Mouse (Mus musculus): ENCODE measurements at regions not wholly inside any gene's neighbourhood (a gene's known extent, or its start where the extent isn't known, plus 50 kb on each side); places are given as distances from the start of the nearest gene placed in this dataset.

DNA sequence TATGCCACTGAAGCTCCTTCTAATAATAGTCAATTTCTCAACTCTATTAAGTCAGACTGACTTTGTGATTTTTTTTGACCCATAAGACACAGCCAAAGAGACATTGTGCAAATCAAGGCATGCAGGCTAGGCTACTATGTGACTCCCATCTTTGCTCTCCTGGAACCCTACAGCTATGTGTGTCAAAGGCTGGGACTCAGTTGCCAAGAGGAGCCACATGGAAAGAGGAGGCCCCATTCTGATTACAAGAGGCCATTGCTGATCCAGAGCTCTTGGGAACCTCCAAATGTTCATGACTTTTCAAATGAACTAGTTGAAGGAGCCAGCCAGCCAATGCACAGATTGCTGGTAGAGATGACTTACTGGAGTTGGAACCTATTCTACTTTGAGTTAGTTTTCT lies 228.0 kb upstream of the Gm5148 start:
- TF ChIP-seq CTCF (IDR thresholded peaks at IDR 0.05; ENCODE audit: low read depth), result no peak
- no peaks in the 10 kb centered on the region for H3K36me3 ChIP-seq (ENCODE audit: insufficient read depth)
- H3K27me3 ChIP-seq (ENCODE audit: insufficient read depth, low read length), result no peaks in the 10 kb centered on the region
- DNase-seq (no peak), ATAC-seq (no peak)
- H3K4me3 ChIP-seq (ENCODE audit: low read depth, low read length), result no peak overlapping the region
- no peak overlapping the region for H3K4me2 ChIP-seq (ENCODE audit: low read depth)
- H3K4me1 ChIP-seq (ENCODE audit: insufficient read depth), result no peaks in the 10 kb centered on the region
- H3K27ac ChIP-seq (ENCODE audit: low read depth, low read length), result no peak overlapping the region
- H3K9me3 ChIP-seq (ENCODE audit: low read length), result 0 out of 2 replicates have a peak, but pooled peaks cover 10% of the 10 kb centered on the region
- H3K9ac ChIP-seq, result no peak overlapping the region

DNA sequence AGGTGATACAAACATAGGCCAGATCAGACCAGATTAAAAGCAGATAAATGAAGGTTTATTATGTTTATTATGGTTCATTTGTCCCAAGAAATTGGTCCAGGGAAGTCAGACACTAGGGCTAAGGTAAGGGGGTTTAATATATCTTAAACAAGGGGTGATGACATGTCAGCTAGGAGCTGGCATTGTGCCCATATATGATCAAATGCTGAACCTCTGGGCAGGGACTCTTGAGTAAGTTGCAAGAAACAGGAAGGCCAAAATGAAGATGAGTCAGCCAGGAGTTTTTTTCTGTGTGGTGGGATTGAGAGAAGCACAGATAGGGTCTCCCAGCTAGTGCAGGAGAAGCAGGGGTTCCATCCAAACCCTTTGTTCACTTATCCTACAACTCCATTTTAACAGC lies 219.4 kb upstream of the Gm5148 start:
- Histone ChIP-seq H3K27me3 (ENCODE audit: insufficient read depth, low read length) (no peaks in the 10 kb centered on the region), H3K4me1 (ENCODE audit: insufficient read depth) (no peaks in the 10 kb centered on the region), H3K9me3 (ENCODE audit: low read length) (no peaks in the 10 kb centered on the region), H3K36me3 (ENCODE audit: insufficient read depth) (no peaks in the 10 kb centered on the region), H3K4me3 (ENCODE audit: low read depth, low read length) (no peak overlapping the region), H3K9ac (no peak overlapping the region), H3K4me2 (ENCODE audit: low read depth) (no peak overlapping the region), H3K27ac (ENCODE audit: low read depth, low read length) (no peak overlapping the region)
- TF ChIP-seq CTCF (IDR thresholded peaks at IDR 0.05; ENCODE audit: low read depth), result no peak
- ATAC-seq, result no peak
- DNase-seq, result no peak

- Histone ChIP-seq H3K27ac (ENCODE audit: low read depth, low read length) (no peak overlapping the region), H3K9me3 (ENCODE audit: low read length) (no peaks in the 10 kb centered on the region), H3K4me1 (ENCODE audit: insufficient read depth) (no peaks in the 10 kb centered on the region), H3K4me3 (ENCODE audit: low read depth, low read length) (no peak overlapping the region), H3K9ac (no peak overlapping the region), H3K36me3 (ENCODE audit: insufficient read depth) (no peaks in the 10 kb centered on the region), H3K27me3 (ENCODE audit: insufficient read depth, low read length) (no peaks in the 10 kb centered on the region), H3K4me2 (ENCODE audit: low read depth) (no peak overlapping the region)
- DNase-seq, result no peak
- 67% methylated on average over 3 of the region's 3 CpGs for WGBS
- no peak for TF ChIP-seq CTCF (IDR thresholded peaks at IDR 0.05; ENCODE audit: low read depth)
- no peak for ATAC-seq
Observed at GRCm38 (mm10) chr3:37940016-37940415, 215.7 kb upstream of the Gm5148 start.

DNA sequence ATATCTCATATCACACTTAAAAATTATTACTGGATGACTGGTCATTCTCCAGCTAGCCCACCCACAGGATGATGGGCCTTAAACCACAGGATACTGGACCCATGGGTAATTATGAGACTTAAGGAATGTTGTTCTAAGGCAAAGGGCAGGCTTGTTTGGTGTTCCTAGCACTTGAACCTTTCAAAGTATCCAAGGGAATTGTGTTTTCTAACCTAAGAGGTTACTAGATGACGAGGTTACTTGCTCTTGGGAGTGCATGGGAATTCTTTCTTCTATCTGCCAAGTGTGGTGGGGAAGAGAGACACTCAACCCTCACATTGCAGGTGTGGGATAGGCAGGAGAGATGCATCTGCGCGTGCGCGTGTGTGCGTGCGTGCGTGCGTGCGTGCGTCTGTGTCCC lies 214.6 kb upstream of the Gm5148 start:
- no peak overlapping the region for H3K4me3 ChIP-seq (ENCODE audit: low read depth, low read length)
- H3K27me3 ChIP-seq (ENCODE audit: insufficient read depth, low read length), result no peaks in the 10 kb centered on the region
- H3K27ac ChIP-seq (ENCODE audit: low read depth, low read length), result no peak overlapping the region
- no peaks in the 10 kb centered on the region for H3K4me1 ChIP-seq (ENCODE audit: insufficient read depth)
- H3K9ac ChIP-seq, result no peak overlapping the region
- no peaks in the 10 kb centered on the region for H3K9me3 ChIP-seq (ENCODE audit: low read length)
- DNase-seq (no peak), ATAC-seq (no peak)
- 97% methylated on average over 11 of the region's 11 CpGs for WGBS
- H3K36me3 ChIP-seq (ENCODE audit: insufficient read depth), result no peaks in the 10 kb centered on the region
- TF ChIP-seq CTCF (IDR thresholded peaks at IDR 0.05; ENCODE audit: low read depth), result no peak
- H3K4me2 ChIP-seq (ENCODE audit: low read depth), result no peak overlapping the region

DNA sequence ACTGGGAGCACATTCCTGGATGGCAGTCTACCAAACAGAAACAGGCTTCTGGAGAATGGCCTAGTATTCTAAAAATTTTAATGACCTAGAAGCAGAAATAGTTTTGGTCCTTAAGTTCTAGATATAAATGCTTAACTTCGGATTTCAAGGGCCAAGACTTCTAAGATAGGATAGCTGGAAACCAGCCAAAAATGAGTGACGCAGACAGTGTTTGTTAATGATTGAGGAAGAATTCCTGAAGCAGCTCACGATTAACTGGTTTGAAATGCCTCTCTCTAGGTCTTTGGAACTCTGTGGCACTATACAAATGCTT lies 213.9 kb upstream of the Gm5148 start:
- TF ChIP-seq CTCF (IDR thresholded peaks at IDR 0.05; ENCODE audit: low read depth), result no peak
- H3K36me3 ChIP-seq (ENCODE audit: insufficient read depth), result no peaks in the 10 kb centered on the region
- 23% methylated on average over 3 of the region's 3 CpGs for WGBS
- no peak overlapping the region for H3K27ac ChIP-seq (ENCODE audit: low read depth, low read length)
- no peaks in the 10 kb centered on the region for H3K9me3 ChIP-seq (ENCODE audit: low read length)
- H3K4me1 ChIP-seq (ENCODE audit: insufficient read depth), result no peaks in the 10 kb centered on the region
- ATAC-seq (no peak), DNase-seq (no peak)
- no peaks in the 10 kb centered on the region for H3K27me3 ChIP-seq (ENCODE audit: insufficient read depth, low read length)
- no peak overlapping the region for H3K4me2 ChIP-seq (ENCODE audit: low read depth)
- H3K9ac ChIP-seq, result no peak overlapping the region
- no peak overlapping the region for H3K4me3 ChIP-seq (ENCODE audit: low read depth, low read length)

GRCm38 (mm10) chr3:37937381-37938283 lies 213.3 kb upstream of the Gm5148 start:
- no peaks in the 10 kb centered on the region for H3K36me3 ChIP-seq (ENCODE audit: insufficient read depth)
- no peaks in the 10 kb centered on the region for H3K4me1 ChIP-seq (ENCODE audit: insufficient read depth)

DNA sequence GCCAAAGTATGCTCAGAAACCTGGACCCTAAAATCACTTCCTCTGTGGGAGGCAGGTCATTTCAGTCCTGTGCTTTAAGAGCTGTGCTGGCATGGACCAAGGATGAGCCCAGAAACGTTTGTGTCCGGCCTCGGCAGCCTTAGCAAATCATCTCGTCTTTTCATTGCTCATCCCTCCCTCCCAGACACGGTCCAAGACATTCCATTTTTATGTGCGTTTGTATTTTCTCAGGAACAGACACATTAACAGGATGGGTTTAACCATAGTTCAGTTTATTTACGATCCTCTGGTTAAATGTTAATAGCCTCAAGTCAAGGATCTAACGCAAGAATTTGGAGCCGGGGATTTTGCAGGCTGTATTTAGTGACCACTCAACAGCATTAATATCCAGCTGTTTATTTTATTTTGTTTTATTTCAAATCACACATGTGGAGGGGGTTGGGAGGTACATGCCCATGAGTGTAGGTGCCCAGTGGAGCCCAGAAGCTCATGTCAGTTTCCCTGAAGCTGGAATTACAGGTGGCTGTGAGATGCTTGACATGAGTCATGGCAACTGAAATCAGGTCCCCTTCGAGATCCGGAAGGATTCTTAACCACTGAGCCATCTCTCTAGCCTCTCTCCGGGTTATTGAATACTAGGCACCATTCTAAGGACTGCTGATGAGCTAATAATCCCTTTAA lies 212.1 kb upstream of the Gm5148 start:
- no peak overlapping the region for H3K4me3 ChIP-seq (ENCODE audit: low read depth, low read length)
- no peaks in the 10 kb centered on the region for H3K4me1 ChIP-seq (ENCODE audit: insufficient read depth)
- ATAC-seq (no peak), DNase-seq (no peak)
- no peak for TF ChIP-seq CTCF (IDR thresholded peaks at IDR 0.05; ENCODE audit: low read depth)
- 74% methylated on average over 12 of the region's 12 CpGs for WGBS
- H3K4me2 ChIP-seq (ENCODE audit: low read depth), result no peak overlapping the region
- no peaks in the 10 kb centered on the region for H3K27me3 ChIP-seq (ENCODE audit: insufficient read depth, low read length)
- no peaks in the 10 kb centered on the region for H3K9me3 ChIP-seq (ENCODE audit: low read length)
- H3K9ac ChIP-seq, result no peak overlapping the region
- H3K36me3 ChIP-seq (ENCODE audit: insufficient read depth), result no peaks in the 10 kb centered on the region
- H3K27ac ChIP-seq (ENCODE audit: low read depth, low read length), result no peak overlapping the region

More at GRCm38 (mm10) chr3:37937381-37938283, 213.3 kb upstream of the Gm5148 start:
- 49% methylated on average over 11 of the region's 11 CpGs for WGBS
- no peak overlapping the region for H3K9ac ChIP-seq
- H3K9me3 ChIP-seq (ENCODE audit: low read length), result no peaks in the 10 kb centered on the region
- ATAC-seq (no peak), DNase-seq (no peak)
- H3K27ac ChIP-seq (ENCODE audit: low read depth, low read length), result no peak overlapping the region
- TF ChIP-seq CTCF (IDR thresholded peaks at IDR 0.05; ENCODE audit: low read depth), result no peak
- no peak overlapping the region for H3K4me3 ChIP-seq (ENCODE audit: low read depth, low read length)
- no peak overlapping the region for H3K4me2 ChIP-seq (ENCODE audit: low read depth)
- H3K27me3 ChIP-seq (ENCODE audit: insufficient read depth, low read length), result no peaks in the 10 kb centered on the region
